Comparison of ENCODE assay signal across 8 mouse cellular contexts in the genomic region with DNA sequence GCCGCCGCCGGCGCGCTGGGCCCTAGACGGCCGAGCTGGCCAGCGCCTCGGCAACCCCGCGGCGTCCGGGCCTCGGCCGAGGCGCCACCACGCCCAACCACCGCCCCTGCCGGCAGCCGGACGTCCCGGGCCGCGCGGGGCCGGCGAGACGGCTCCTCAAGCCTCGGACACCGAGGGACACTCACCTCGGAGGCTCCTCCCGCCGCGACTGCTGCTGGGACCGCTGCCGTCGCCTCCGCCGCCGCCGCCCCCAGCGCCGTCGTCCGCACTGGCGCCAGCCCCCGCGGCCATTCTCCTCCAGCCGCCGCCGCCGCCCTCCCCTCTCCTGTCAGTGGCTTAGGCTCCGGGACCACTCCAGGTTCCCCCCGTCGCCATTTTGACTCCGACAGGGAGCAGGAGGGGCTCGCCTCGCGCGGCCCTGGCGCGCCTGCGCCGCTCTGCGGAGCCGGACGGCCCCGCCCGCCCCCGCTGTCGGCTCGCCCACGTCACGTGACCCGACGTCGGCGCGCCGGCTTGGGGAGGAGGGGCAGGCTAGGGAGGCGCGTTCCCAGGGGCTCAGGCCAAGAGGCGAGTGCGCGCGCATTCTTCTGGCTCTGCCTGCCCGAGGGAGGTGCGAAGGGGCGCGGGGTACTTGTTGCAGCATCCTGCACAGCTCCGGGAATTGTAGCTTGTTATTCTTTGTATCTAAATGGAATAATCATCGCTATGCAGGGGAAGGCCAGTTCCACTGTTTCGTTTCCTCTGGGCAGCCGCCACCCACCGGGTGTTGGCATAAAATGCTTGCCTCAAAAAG. TPM values are rescaled to one million over a fixed set of nuclear protein-coding genes. Genes with fewer than 3 reads are reported as not detected.
DNase-seq lines count a peak whose midpoint lies in the region; ATAC-seq and TF ChIP-seq lines count a peak whose summit lies in the region.

TSS of gene Btbd7 (minus strand) at position 441 of the 793 bp plus-strand sequence.

- DNase-seq in ES-CJ7 (ENCODE audit: low read depth, low spot score): peak; percentile 94
- DNase-seq in cerebellum, adult 11 months: peak; percentile 96
- peak; percentile 95 for DNase-seq in heart, postnatal 25 days (ENCODE audit: low spot score)
- DNase-seq in layer of hippocampus, adult 18-20 months (ENCODE audit: low spot score in 2 of 2): peak; percentile 93 to 96
- DNase-seq in lung, adult 2 months: peak; percentile 97
- DNase-seq in thymus, adult 18-20 months: peak; percentile 96

- H3K4me2 ChIP-seq in forebrain, embryonic 15.5 days (replicated peaks): peak within 1 kb of the TSS; percentile 67

- no peak for TF ChIP-seq CTCF in lung, adult 2 months (IDR thresholded peaks at IDR 0.05; ENCODE audit: insufficient read depth, low read length)

- H3K27me3 ChIP-seq in forebrain, embryonic 15.5 days: no peaks in the 10 kb centered on the region

- ATAC-seq in forebrain, embryonic 15.5 days (replicated peaks): peak; percentile 98
- ATAC-seq in neutrophil, adult 5-6 weeks (ENCODE audit: extremely low read depth, insufficient number of reproducible peaks, low FRiP score, poor library complexity, severe bottlenecking): peak; percentile 81

- intact Hi-C loops in heart, postnatal 25 days (cut with DNase I): loop anchor here (2.0 to 5.0 kb wide), 3 partner anchors 86 to 136 kb away; partner anchors contain the start of genes Gm20604, Moap1 and Tmem251

- TF ChIP-seq POLR2A in lung, adult 2 months (IDR thresholded peaks at IDR 0.05; ENCODE audit: borderline replicate concordance, extremely low read depth, low read depth, low read length): peak; percentile 38; the same call in 1 of the 2 replicates

- H3K36me3 ChIP-seq in forebrain, embryonic 15.5 days: no peaks in the 10 kb centered on the region

- WGBS in forebrain, embryonic 15.5 days: 1% methylated on average over 63 of the region's 95 CpGs
- WGBS in lung, adult 2 months: under 1% methylated on average over 79 of the region's 95 CpGs

- peak within 1 kb of the TSS; percentile 89 for H3K4me3 ChIP-seq in forebrain, embryonic 15.5 days
- peak within 1 kb of the TSS; percentile 95 for H3K4me3 ChIP-seq in lung, adult 2 months (replicated peaks; ENCODE audit: extremely low read depth, low read depth, low read length)

- peak within 1 kb of the TSS; percentile 95 for H3K9ac ChIP-seq in forebrain, embryonic 15.5 days (replicated peaks)

- H3K4me1 ChIP-seq in forebrain, embryonic 15.5 days: peaks cover 27% of the 10 kb centered on the region
- peaks cover 7% of the 10 kb centered on the region for H3K4me1 ChIP-seq in lung, adult 2 months (ENCODE audit: control insufficient read depth, insufficient read depth, low read length)

- no peaks in the 10 kb centered on the region for H3K9me3 ChIP-seq in forebrain, embryonic 15.5 days

- H3K27ac ChIP-seq in forebrain, embryonic 15.5 days (replicated peaks): peak within 1 kb of the TSS; percentile 95

RNA-seq across cellular contexts. Expression of gene Btbd7, which starts in this region (rescaled TPM):
- polyA plus RNA-seq in forebrain, embryonic 15.5 days (2015; fragmentation: Nextera tagmentation; extraction: Ambion mirVana): 17.8 and 19.7 TPM in 2 replicates
- total RNA-seq in heart, postnatal 25 days (2021): 10 to 100 TPM; 24.7 to 28.6 TPM
- 10 to 100 TPM; 19.2 to 19.6 TPM for total RNA-seq in layer of hippocampus, adult 18-20 months (2021)
- polyA plus RNA-seq in lung, adult 2 months (2012; rRNA removed): 18.2 and 22.5 TPM in 2 replicates
- 48.3 and 49.0 TPM in 2 replicates for total RNA-seq in neutrophil, adult 5-6 weeks (2017)

Comparison
In these comparisons a context has a peak if more than half of its experiments do, and no peak if none do; other contexts are left out.
1. Peak in every context shown above with its lines: DNase-seq, ATAC-seq, H3K4me3 ChIP-seq and H3K27ac ChIP-seq.